Mouse (Mus musculus) G1E (cell line): ENCODE results near the gene Ss18l2.

Source experiments
- CTCF ChIP-seq: IDR thresholded peaks from 2 replicates; pipeline ENCODE4 v1.5.1; 2012; ENCODE audit warnings: low read depth, low read length, inconsistent platforms, mixed read lengths
- GATA1 ChIP-seq: IDR thresholded peaks from 2 replicates; pipeline ENCODE4 v1.6.1; 2012; ENCODE audit warnings: borderline replicate concordance, low read length, inconsistent platforms, mixed read lengths
- GATA2 ChIP-seq: IDR thresholded peaks from 2 replicates; pipeline ENCODE4 v1.6.1; 2012; ENCODE audit warnings: low read depth, low read length, inconsistent platforms, borderline replicate concordance

DNA sequence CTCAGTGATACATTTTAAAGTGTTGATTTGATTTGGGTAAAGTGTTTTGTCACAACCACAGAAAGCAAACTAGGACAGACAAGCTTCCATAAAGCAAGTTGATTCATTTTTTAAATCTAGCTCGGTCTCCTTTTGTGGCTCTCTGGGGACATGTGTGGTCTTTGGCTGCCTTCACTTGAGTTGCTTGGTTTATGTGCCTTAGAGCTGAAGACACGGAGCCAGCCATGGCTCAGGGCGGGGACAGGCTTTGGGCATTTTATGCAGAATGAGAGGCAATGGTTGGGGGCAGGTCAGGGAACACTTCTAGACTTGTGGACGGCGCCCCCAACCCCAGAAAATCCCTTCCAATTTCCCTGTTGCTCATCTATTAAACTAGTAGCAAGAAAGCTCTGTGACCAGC is 36.4 kb upstream of the Ss18l2 start:
- TF ChIP-seq CTCF (no peak), GATA2 (no peak), GATA1 (no peak)
